Mouse (Mus musculus) forebrain, embryonic 14.5 days (tissue): Measurements from ENCODE around the gene Sap30bp. TPM values are rescaled to one million over a fixed set of nuclear protein-coding genes. Genes with fewer than 3 reads are reported as not detected.

ENCODE experiments used
- ATAC-seq: fragments of 200-750 bp; cut with Nextera tagmentation; 2 replicates; pipeline ENCODE4 v1.8.0; 2017; ENCODE audit warnings: mild to moderate bottlenecking, moderate library complexity
- DNase-seq: peaks from one replicate; pipeline ENCODE4 v3.0.0-alpha.2; 2015; ENCODE audit warnings: low spot score
- H3K27ac ChIP-seq: fragments of 300-500 bp; sonication (generic); 2 replicates; pipeline ENCODE4 v1.5.1; 2014; ENCODE audit warnings: low read depth, mild to moderate bottlenecking, control low read depth, low read length, moderate library complexity
- H3K27me3 ChIP-seq: fragments of 300-500 bp; sonication (generic); replicated peaks from 2 replicates; pipeline ENCODE4 v1.6.1; 2014; ENCODE audit warnings: low read length, control low read depth, mixed read lengths; ENCODE audit not compliant: control insufficient read depth, insufficient read depth
- H3K36me3 ChIP-seq: fragments of 300-500 bp; sonication (generic); 2 replicates; pipeline ENCODE4 v1.6.1; 2014; ENCODE audit warnings: low read length, control low read depth; ENCODE audit not compliant: control insufficient read depth, insufficient read depth
- H3K4me1 ChIP-seq: fragments of 300-500 bp; sonication (generic); 2 replicates; pipeline ENCODE4 v1.6.1; 2014; ENCODE audit warnings: antibody characterized with exemption, low read length, control low read depth; ENCODE audit not compliant: control insufficient read depth, insufficient read depth
- H3K4me2 ChIP-seq: fragments of 300-500 bp; sonication (generic); 2 replicates; pipeline ENCODE4 v1.6.1; 2014; ENCODE audit warnings: mild to moderate bottlenecking, control low read depth, low read length
- H3K4me3 ChIP-seq: fragments of 300-500 bp; sonication (generic); 2 replicates; pipeline ENCODE4 v1.5.1; 2014; ENCODE audit warnings: low read depth, low read length, control low read depth
- H3K9ac ChIP-seq: fragments of 300-500 bp; sonication (generic); 2 replicates; pipeline ENCODE4 v1.6.1; 2014; ENCODE audit warnings: mild to moderate bottlenecking, low read length, control low read depth, moderate library complexity
- H3K9me3 ChIP-seq: fragments of 300-500 bp; sonication (generic); replicated peaks from 2 replicates; pipeline ENCODE4 v1.6.1; 2016; ENCODE audit warnings: low read length, control low read depth, mixed read lengths; ENCODE audit not compliant: control insufficient read depth
- WGBS: fragments of 180-500 bp; shearing (Covaris S2); extraction: QIAGEN DNeasy Blood & Tissue Kit; methylation state at CpG from one replicate; pipeline ENCODE4 v1.1.7; 2014; 5-methylcytosine and 5-hydroxymethylcytosine counted together
- polyA plus RNA-seq: library from polyadenylated mRNA; unstranded; fragments of >200 nt; fragmentation: Nextera tagmentation; extraction: Ambion mirVana; gene quantifications from 2 replicates; pipeline ENCODE4 v1.2.1, GENCODE M21; 2014

Sap30bp gene
- polyA plus RNA-seq, 1 experiment from 2014 or later, result 55.8 TPM

DNA sequence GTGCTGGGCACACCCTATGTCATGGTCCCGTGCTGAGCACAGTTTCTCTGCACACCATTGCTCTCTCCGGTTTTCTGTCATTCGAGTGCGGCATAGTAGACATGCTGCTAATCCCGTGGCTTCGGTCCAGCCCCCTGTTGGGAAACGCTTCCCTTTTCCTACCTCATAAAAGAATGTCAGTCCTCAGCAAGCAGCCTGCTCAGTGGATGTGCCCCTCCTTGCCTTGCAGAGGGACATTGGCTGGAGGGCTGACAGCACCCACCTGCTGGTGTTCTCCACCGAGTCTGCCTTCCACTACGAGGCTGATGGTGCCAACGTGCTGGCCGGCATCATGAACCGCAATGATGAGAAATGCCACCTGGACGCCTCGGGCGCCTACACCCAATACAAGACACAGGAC, 49.4 kb downstream of the Sap30bp start:
- no peak overlapping the region for H3K27ac ChIP-seq
- H3K27me3 ChIP-seq, result no peaks in the 10 kb centered on the region
- H3K4me3 ChIP-seq, result no peak overlapping the region
- H3K4me1 ChIP-seq, result no peaks in the 10 kb centered on the region
- H3K9me3 ChIP-seq, result no peaks in the 10 kb centered on the region
- DNase-seq, result no peak
- 87% methylated on average over 15 of the region's 15 CpGs for WGBS
- no peak for ATAC-seq
- no peaks in the 10 kb centered on the region for H3K36me3 ChIP-seq
- no peak overlapping the region for H3K4me2 ChIP-seq
- no peak overlapping the region for H3K9ac ChIP-seq

DNA sequence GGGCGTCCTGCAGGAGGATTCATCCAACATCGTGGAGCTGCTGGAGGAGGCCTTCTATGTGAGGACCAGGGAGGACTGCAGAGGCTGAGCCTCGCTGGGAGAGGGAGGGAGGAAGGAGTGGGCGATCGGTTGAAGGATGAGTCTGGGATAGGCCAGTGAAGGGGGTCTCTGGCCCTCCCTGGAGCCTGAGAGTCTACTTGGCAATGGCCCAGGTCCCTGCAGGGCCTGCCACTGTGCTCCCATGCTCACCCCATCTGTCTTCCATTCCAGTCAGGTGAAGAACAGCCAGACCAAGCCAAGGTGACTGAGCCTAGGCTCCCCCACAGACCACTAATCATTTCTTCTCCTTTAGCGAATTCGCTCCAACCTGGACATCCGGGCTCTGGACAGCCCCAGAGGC, 50.2 kb downstream of the Sap30bp start:
- Histone ChIP-seq H3K9me3 (no peaks in the 10 kb centered on the region), H3K27ac (no peak overlapping the region), H3K36me3 (no peaks in the 10 kb centered on the region), H3K27me3 (no peaks in the 10 kb centered on the region), H3K4me1 (no peaks in the 10 kb centered on the region), H3K4me3 (no peak overlapping the region), H3K9ac (no peak overlapping the region), H3K4me2 (no peak overlapping the region)
- ATAC-seq, result no peak
- DNase-seq, result no peak
- whole genome bisulfite sequencing, result 89% methylated on average over 8 of the region's 8 CpGs

DNA sequence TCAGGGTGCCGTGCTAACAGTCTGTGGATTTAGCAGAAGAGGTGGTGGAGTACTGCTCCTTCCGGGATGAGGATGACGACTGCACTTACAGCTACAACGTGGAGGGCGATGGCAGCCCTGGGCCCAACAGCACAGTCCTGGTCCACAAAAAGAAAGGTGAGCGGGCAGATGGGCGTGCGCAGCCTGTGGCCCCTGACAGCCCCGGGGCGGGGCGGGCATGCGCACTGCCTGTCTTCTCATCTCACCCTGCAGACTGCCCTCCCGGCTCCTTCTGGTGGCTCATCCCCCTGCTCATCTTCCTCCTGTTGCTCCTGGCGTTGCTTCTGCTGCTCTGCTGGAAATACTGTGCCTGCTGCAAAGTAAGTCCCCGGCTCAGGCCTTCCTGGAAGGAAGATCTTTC, 56.6 kb downstream of the Sap30bp start:
- DNase-seq, result no peak
- WGBS, result 40% methylated on average over 15 of the region's 15 CpGs
- no peak overlapping the region for H3K9ac ChIP-seq
- no peaks in the 10 kb centered on the region for H3K27me3 ChIP-seq
- no peaks in the 10 kb centered on the region for H3K36me3 ChIP-seq
- no peak overlapping the region for H3K27ac ChIP-seq
- no peak overlapping the region for H3K4me2 ChIP-seq
- H3K4me3 ChIP-seq, result no peak overlapping the region
- H3K9me3 ChIP-seq, result no peaks in the 10 kb centered on the region
- no peak for ATAC-seq
- no peaks in the 10 kb centered on the region for H3K4me1 ChIP-seq

DNA sequence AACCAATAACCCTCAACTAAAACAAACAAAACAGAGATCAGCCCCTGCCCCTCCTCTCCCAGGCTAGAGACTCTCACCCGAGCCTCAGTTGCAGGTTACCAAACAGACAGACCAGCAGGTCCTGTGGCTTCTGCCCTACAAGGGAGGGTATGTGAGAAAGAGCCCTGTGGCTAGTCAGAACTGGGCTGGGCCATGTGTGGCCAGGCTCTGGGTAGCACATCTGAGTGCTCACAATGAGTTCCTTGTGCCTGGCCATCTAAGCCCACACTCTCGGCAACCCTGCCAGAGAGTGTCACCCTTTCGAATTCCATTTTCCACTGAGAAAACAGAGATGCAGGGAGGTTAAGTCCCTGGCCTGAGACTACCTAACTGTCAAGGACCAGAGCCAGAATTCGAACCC, 59.0 kb downstream of the Sap30bp start:
- no peak overlapping the region for H3K4me2 ChIP-seq
- H3K36me3 ChIP-seq, result no peaks in the 10 kb centered on the region
- H3K9ac ChIP-seq, result no peak overlapping the region
- H3K9me3 ChIP-seq, result no peaks in the 10 kb centered on the region
- ATAC-seq (no peak), DNase-seq (no peak)
- no peak overlapping the region for H3K4me3 ChIP-seq
- H3K27ac ChIP-seq, result no peak overlapping the region
- no peaks in the 10 kb centered on the region for H3K27me3 ChIP-seq
- no peaks in the 10 kb centered on the region for H3K4me1 ChIP-seq
- 73% methylated on average over 4 of the region's 4 CpGs for WGBS

DNA sequence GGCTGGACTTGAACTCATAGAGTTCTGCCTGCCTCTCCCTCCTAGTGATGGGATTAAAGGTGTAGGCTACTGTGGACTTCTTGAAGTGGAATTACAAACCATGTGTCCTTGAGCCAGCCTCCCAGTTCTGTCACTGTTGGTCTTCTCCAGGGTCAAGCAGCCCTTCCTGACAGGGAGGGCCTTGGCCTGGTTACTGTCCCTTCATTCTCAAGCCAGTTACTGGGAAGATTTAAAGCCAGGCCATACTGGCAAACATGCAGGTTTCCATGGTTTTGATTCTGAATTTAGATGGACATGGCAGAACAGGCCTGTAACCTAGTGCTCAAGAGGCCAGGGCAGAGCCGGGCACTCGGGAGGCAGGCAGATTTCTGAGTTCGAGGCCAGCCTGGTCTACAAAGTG, 62.2 kb downstream of the Sap30bp start:
- 95% methylated on average over 3 of the region's 3 CpGs for WGBS
- Histone ChIP-seq H3K36me3 (no peaks in the 10 kb centered on the region), H3K27me3 (no peaks in the 10 kb centered on the region), H3K4me1 (no peaks in the 10 kb centered on the region), H3K27ac (no peak overlapping the region), H3K4me2 (no peak overlapping the region), H3K9ac (no peak overlapping the region), H3K9me3 (no peaks in the 10 kb centered on the region), H3K4me3 (no peak overlapping the region)
- ATAC-seq (no peak), DNase-seq (no peak)

DNA sequence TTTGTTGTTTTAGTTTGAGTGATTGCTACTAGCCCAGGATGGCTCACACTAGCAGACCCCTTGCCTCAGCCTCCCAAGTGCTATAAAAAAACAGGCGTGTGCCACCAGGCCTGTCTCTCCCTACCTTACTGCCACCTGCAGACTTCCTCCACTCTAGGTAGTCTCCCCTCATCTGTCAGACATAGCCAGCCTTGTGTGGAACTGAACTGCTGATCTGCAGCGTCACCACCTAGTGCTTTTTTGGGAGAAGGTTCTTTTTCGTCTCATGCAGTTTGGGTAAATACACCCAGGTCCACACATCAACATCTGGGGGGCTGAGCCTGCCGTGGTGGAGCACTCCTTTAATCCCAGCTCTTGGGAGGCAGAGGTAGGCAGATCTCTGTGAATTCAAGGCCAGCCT, 64.0 kb downstream of the Sap30bp start:
- WGBS, result 80% methylated on average over 4 of the region's 4 CpGs
- no peak overlapping the region for H3K9ac ChIP-seq
- H3K36me3 ChIP-seq, result no peaks in the 10 kb centered on the region
- H3K4me3 ChIP-seq, result no peak overlapping the region
- H3K27ac ChIP-seq, result no peak overlapping the region
- H3K27me3 ChIP-seq, result no peaks in the 10 kb centered on the region
- H3K4me2 ChIP-seq, result no peak overlapping the region
- ATAC-seq (no peak), DNase-seq (no peak)
- no peaks in the 10 kb centered on the region for H3K9me3 ChIP-seq
- no peaks in the 10 kb centered on the region for H3K4me1 ChIP-seq

DNA sequence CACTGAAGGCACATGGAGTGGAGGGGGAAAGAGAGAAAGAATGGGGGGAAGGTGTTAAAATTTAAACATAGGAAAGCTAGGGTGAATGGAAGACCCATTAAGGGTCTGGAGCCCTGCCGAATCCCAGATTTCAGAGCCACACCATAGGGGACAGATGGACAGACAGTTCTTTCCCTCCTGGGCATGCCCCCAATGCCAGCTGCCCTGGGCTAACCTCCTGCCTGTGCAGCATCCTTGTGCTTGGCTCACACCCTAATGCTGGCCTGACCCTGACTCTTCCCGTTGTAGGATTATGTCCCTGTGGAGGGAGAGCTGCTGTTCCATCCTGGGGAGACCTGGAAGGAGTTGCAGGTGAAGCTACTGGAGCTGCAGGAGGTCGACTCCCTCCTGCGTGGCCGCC, 64.6 kb downstream of the Sap30bp start:
- DNase-seq, result no peak
- Histone ChIP-seq H3K4me3 (no peak overlapping the region), H3K4me1 (no peaks in the 10 kb centered on the region), H3K4me2 (no peak overlapping the region), H3K36me3 (no peaks in the 10 kb centered on the region), H3K9ac (no peak overlapping the region), H3K27me3 (no peaks in the 10 kb centered on the region), H3K27ac (no peak overlapping the region), H3K9me3 (no peaks in the 10 kb centered on the region)
- 66% methylated on average over 5 of the region's 5 CpGs for WGBS
- no peak for ATAC-seq

DNA sequence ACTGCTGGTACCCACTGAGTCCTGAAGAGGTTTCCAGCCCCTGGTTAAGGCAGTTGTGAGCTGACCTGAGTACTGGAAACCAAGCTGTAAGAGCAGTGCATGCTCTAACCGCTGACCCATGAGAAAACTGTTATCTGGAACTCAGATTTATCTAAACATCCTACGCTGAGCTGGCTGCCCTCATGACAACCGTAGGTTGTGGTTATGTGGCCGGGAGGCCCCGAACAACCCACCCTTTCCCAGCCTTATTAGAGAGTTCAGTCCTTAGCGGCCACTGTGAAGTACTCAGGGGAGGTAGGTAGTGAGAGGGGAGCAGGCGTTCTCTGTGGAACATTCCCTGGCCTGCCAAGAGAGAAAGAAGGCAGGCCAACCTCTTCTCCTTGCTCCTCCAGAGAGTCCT, 65.9 kb downstream of the Sap30bp start:
- H3K27ac ChIP-seq, result no peak overlapping the region
- H3K4me3 ChIP-seq, result no peak overlapping the region
- no peak overlapping the region for H3K4me2 ChIP-seq
- no peaks in the 10 kb centered on the region for H3K36me3 ChIP-seq
- no peaks in the 10 kb centered on the region for H3K9me3 ChIP-seq
- no peaks in the 10 kb centered on the region for H3K4me1 ChIP-seq
- H3K27me3 ChIP-seq, result no peaks in the 10 kb centered on the region
- WGBS, result 83% methylated on average over 7 of the region's 7 CpGs
- no peak for DNase-seq
- no peak for ATAC-seq
- H3K9ac ChIP-seq, result no peak overlapping the region

DNA sequence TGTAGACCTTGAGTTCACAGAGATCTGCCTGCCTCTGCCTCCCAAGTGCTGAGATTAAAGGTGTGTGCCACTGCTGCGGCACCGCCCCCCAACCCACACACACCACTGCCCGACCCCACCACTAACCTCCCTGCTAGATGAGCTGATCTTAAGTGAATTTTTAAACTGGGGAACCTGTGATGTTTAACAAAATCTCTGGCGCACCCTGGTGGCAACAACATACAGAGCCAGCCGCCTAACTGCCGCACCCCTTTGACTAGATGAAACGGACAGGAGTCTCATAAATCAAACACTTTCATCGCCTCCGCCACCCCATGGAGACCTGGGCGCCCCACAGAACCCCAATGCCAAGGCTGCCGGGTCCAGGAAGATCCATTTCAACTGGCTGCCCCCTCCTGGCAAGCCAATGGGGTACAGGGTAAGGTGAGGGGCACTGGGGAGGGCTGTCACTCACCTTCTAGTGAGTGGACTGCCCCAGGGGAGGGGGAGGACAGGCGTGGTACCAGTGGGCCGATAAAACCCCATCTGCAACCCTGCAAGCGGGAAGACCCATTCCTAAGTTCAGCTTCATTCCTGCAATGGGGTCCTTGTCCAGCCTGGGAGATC, 66.6 kb downstream of the Sap30bp start:
- 0 out of 2 replicates have a peak, but pooled peaks cover 2% of the 10 kb centered on the region for H3K4me1 ChIP-seq
- H3K4me3 ChIP-seq, result no peak overlapping the region
- H3K27ac ChIP-seq, result no peak overlapping the region
- no peaks in the 10 kb centered on the region for H3K27me3 ChIP-seq
- peak; percentile 84 for DNase-seq
- H3K9me3 ChIP-seq, result no peaks in the 10 kb centered on the region
- H3K9ac ChIP-seq, result no peak overlapping the region
- 20% methylated on average over 14 of the region's 14 CpGs for WGBS
- no peaks in the 10 kb centered on the region for H3K36me3 ChIP-seq
- no peak overlapping the region for H3K4me2 ChIP-seq
- peak; percentile 54; the same call in 1 of the 2 replicates for ATAC-seq
